In the genomic region with DNA sequence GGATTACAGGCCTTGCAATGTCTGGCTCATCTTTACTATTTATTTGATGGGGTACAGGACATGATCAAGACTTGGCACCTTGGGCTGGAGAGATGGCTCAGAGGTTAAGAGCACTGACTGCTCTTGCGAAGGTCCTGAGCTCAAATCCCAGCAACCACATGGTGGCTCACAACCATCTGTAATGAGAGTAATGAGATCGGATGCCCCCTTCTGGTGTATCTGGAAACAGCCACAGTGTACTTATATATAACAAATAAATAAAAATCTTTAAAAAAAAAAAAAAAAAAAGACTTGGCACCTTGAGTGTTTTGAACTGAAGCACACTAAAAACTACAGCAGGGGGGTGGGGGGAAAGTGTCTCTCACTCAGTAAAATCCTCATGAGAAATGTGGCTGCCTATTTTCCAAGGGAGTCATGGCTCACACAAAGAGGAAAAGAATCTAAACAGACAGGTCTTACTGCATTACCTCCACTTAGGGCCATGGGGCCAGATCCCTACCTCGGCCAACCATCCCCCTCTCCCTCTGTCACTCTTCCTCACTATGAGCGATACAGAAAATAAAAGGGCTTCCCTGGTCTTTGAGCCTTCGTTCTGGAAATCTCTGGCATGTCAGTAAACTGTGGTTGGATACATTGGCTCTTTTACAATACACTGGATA, we compare ENCODE assay signal across 12 mouse cellular contexts. TPM values are rescaled to one million over a fixed set of nuclear protein-coding genes. Genes with fewer than 3 reads are reported as not detected.
DNase-seq lines count a peak whose midpoint lies in the region; ATAC-seq and TF ChIP-seq lines count a peak whose summit lies in the region.
"Had no signal": no experiment of that assay in that cellular context is flagged by ENCODE, and none has a peak within 500 bp of the region (broad histone marks: within the 10 kb centered on the region; RNA-seq: fewer than 3 reads in every experiment).

No protein-coding gene starts in this region.

- WGBS in forebrain, embryonic 14.5 days: 44% methylated on average over 5 of the region's 5 CpGs
- WGBS in forebrain, embryonic 15.5 days: 43% methylated on average over 5 of the region's 5 CpGs
- WGBS in lung, embryonic 15.5 days: 19% methylated on average over 5 of the region's 5 CpGs
- 41% methylated on average over 5 of the region's 5 CpGs for WGBS in embryonic facial prominence, embryonic 14.5 days
- WGBS in liver, postnatal 0 days (ENCODE audit: insufficient replicate concordance): 28% methylated on average over 5 of the region's 5 CpGs
- WGBS in forebrain, embryonic 12.5 days: 45% methylated on average over 5 of the region's 5 CpGs

- DNase-seq in forebrain, embryonic 14.5 days (ENCODE audit: low spot score): peak; percentile 38
- no peak for DNase-seq in lung, postnatal 4 days
- DNase-seq in embryonic facial prominence, embryonic 14.5 days (ENCODE audit: low spot score): peak; percentile 55
- no peak for DNase-seq in liver, postnatal 0 days
- DNase-seq in frontal cortex, postnatal 36 days (ENCODE audit: low spot score in 2 of 2): no peak
- DNase-seq: adrenal gland, postnatal 14 days; cerebellum, postnatal 25 days; kidney, adult 2 months; thymus, adult 18-20 months had no signal

- no peak overlapping the region for H3K27ac ChIP-seq in forebrain, embryonic 14.5 days (ENCODE audit: low read depth, low read length)
- H3K27ac ChIP-seq in forebrain, embryonic 15.5 days (replicated peaks): no peak overlapping the region
- no peak overlapping the region for H3K27ac ChIP-seq in lung, embryonic 15.5 days
- no peak overlapping the region for H3K27ac ChIP-seq in embryonic facial prominence, embryonic 14.5 days (replicated peaks; ENCODE audit: low read depth, low read length)
- no peak overlapping the region for H3K27ac ChIP-seq in liver, postnatal 0 days (ENCODE audit: low read depth)
- no peak overlapping the region for H3K27ac ChIP-seq in forebrain, embryonic 12.5 days

- H3K4me2 ChIP-seq in forebrain, embryonic 14.5 days (ENCODE audit: low read length): no peak overlapping the region
- H3K4me2 ChIP-seq in forebrain, embryonic 15.5 days (replicated peaks): no peak overlapping the region
- H3K4me2 ChIP-seq in lung, embryonic 15.5 days: no peak overlapping the region
- H3K4me2 ChIP-seq in embryonic facial prominence, embryonic 14.5 days (ENCODE audit: low read depth, low read length): no peak overlapping the region
- peak overlapping the region; percentile 63 for H3K4me2 ChIP-seq in liver, postnatal 0 days (ENCODE audit: low read depth, low read length)
- no peak overlapping the region for H3K4me2 ChIP-seq in forebrain, embryonic 12.5 days

- peak; percentile 28; the same call in 1 of the 2 replicates for TF ChIP-seq CTCF in liver, postnatal 0 days (IDR thresholded peaks at IDR 0.05; ENCODE audit: low read depth)

- H3K4me3 ChIP-seq in forebrain, embryonic 14.5 days (ENCODE audit: low read depth, low read length): no peak overlapping the region
- H3K4me3 ChIP-seq in forebrain, embryonic 15.5 days: no peak overlapping the region
- H3K4me3 ChIP-seq in lung, embryonic 15.5 days: no peak overlapping the region
- H3K4me3 ChIP-seq in embryonic facial prominence, embryonic 14.5 days (ENCODE audit: low read depth, low read length): no peak overlapping the region
- H3K4me3 ChIP-seq in liver, postnatal 0 days (ENCODE audit: low read depth, low read length): no peak overlapping the region
- no peak overlapping the region for H3K4me3 ChIP-seq in forebrain, embryonic 12.5 days (replicated peaks)

- no peak overlapping the region for H3K9ac ChIP-seq in forebrain, embryonic 14.5 days (ENCODE audit: low read length)
- no peak overlapping the region for H3K9ac ChIP-seq in forebrain, embryonic 15.5 days (replicated peaks)
- H3K9ac ChIP-seq in lung, embryonic 15.5 days: no peak overlapping the region
- H3K9ac ChIP-seq in embryonic facial prominence, embryonic 14.5 days (ENCODE audit: low read depth, low read length): no peak overlapping the region
- H3K9ac ChIP-seq in liver, postnatal 0 days (replicated peaks): no peak overlapping the region
- H3K9ac ChIP-seq in forebrain, embryonic 12.5 days: no peak overlapping the region

- H3K9me3 ChIP-seq in forebrain, embryonic 14.5 days (replicated peaks; ENCODE audit: control insufficient read depth, low read length): no peaks in the 10 kb centered on the region
- H3K9me3 ChIP-seq in forebrain, embryonic 15.5 days: no peaks in the 10 kb centered on the region
- no peaks in the 10 kb centered on the region for H3K9me3 ChIP-seq in lung, embryonic 15.5 days
- no peaks in the 10 kb centered on the region for H3K9me3 ChIP-seq in embryonic facial prominence, embryonic 14.5 days (ENCODE audit: control insufficient read depth, low read length)
- H3K9me3 ChIP-seq in liver, postnatal 0 days (ENCODE audit: low read length): no peaks in the 10 kb centered on the region
- no peaks in the 10 kb centered on the region for H3K9me3 ChIP-seq in forebrain, embryonic 12.5 days

- peaks cover 3% of the 10 kb centered on the region; the same call in 1 of the 2 replicates for H3K4me1 ChIP-seq in forebrain, embryonic 14.5 days (ENCODE audit: control insufficient read depth, insufficient read depth, low read length)
- H3K4me1 ChIP-seq in forebrain, embryonic 15.5 days: no peaks in the 10 kb centered on the region
- no peaks in the 10 kb centered on the region; the same call in 1 of the 2 replicates for H3K4me1 ChIP-seq in lung, embryonic 15.5 days
- no peaks in the 10 kb centered on the region for H3K4me1 ChIP-seq in embryonic facial prominence, embryonic 14.5 days (ENCODE audit: control insufficient read depth, insufficient read depth, low read length)
- peaks cover 10% of the 10 kb centered on the region for H3K4me1 ChIP-seq in liver, postnatal 0 days (ENCODE audit: insufficient read depth)
- H3K4me1 ChIP-seq in forebrain, embryonic 12.5 days: peaks cover 6% of the 10 kb centered on the region

- no peaks in the 10 kb centered on the region for H3K27me3 ChIP-seq in forebrain, embryonic 14.5 days (replicated peaks; ENCODE audit: control insufficient read depth, insufficient read depth, low read length)
- H3K27me3 ChIP-seq in forebrain, embryonic 15.5 days: no peaks in the 10 kb centered on the region
- no peaks in the 10 kb centered on the region for H3K27me3 ChIP-seq in lung, embryonic 15.5 days
- no peaks in the 10 kb centered on the region for H3K27me3 ChIP-seq in embryonic facial prominence, embryonic 14.5 days (replicated peaks; ENCODE audit: control insufficient read depth, insufficient read depth, low read length)
- no peaks in the 10 kb centered on the region for H3K27me3 ChIP-seq in liver, postnatal 0 days (ENCODE audit: insufficient read depth, low read length)
- H3K27me3 ChIP-seq in forebrain, embryonic 12.5 days: peaks cover 19% of the 10 kb centered on the region

- H3K36me3 ChIP-seq in forebrain, embryonic 14.5 days (ENCODE audit: control insufficient read depth, insufficient read depth, low read length): no peaks in the 10 kb centered on the region
- H3K36me3 ChIP-seq in forebrain, embryonic 15.5 days: no peaks in the 10 kb centered on the region
- H3K36me3 ChIP-seq in lung, embryonic 15.5 days: no peaks in the 10 kb centered on the region
- H3K36me3 ChIP-seq in embryonic facial prominence, embryonic 14.5 days (ENCODE audit: control insufficient read depth, insufficient read depth, low read length): no peaks in the 10 kb centered on the region
- no peaks in the 10 kb centered on the region for H3K36me3 ChIP-seq in liver, postnatal 0 days (replicated peaks; ENCODE audit: insufficient read depth, low read length)
- no peaks in the 10 kb centered on the region for H3K36me3 ChIP-seq in forebrain, embryonic 12.5 days (replicated peaks)

- ATAC-seq in forebrain, embryonic 14.5 days: no peak
- ATAC-seq in forebrain, embryonic 15.5 days (replicated peaks): no peak
- peak; percentile 42; the same call in 1 of the 2 replicates for ATAC-seq in lung, embryonic 15.5 days (ENCODE audit: borderline replicate concordance, extremely low read depth, low FRiP score, low TSS enrichment)
- peak; percentile 86 for ATAC-seq in embryonic facial prominence, embryonic 14.5 days (ENCODE audit: low read depth)
- ATAC-seq in liver, postnatal 0 days: no peak
- ATAC-seq in forebrain, embryonic 12.5 days (ENCODE audit: low FRiP score): no peak

- TF ChIP-seq EP300 in liver, postnatal 0 days (IDR thresholded peaks at IDR 0.05; ENCODE audit: low read depth): no peak

RNA-seq across cellular contexts. Expression of gene Ank2, which starts 41.3 kb away (rescaled TPM):
- 61.8 and 116 TPM in 2 replicates for polyA plus RNA-seq in forebrain, embryonic 14.5 days (2014; fragmentation: Nextera tagmentation; extraction: Ambion mirVana)
- 158 and 159 TPM in 2 replicates for polyA plus RNA-seq in forebrain, embryonic 15.5 days (2015; fragmentation: Nextera tagmentation; extraction: Ambion mirVana)
- polyA plus RNA-seq in lung, embryonic 15.5 days (2015; fragmentation: Nextera tagmentation; extraction: Ambion mirVana): 11.5 and 13.4 TPM in 2 replicates
- polyA plus RNA-seq in embryonic facial prominence, embryonic 14.5 days (2014; fragmentation: Nextera tagmentation; extraction: Ambion mirVana): 48.3 and 52.2 TPM in 2 replicates
- polyA plus RNA-seq in liver, postnatal 0 days (2015; fragmentation: Nextera tagmentation; extraction: Ambion mirVana): 4.7 and 5.1 TPM in 2 replicates
- polyA plus RNA-seq in forebrain, embryonic 12.5 days (2016; fragmentation: Nextera tagmentation; extraction: Ambion mirVana): 118 and 121 TPM in 2 replicates

Comparison
In these comparisons a context has a peak if more than half of its experiments do, and no peak if none do; other contexts are left out.
1. ATAC-seq: peak in lung, embryonic 15.5 days (single experiment) and embryonic facial prominence, embryonic 14.5 days (single experiment); none in forebrain, embryonic 14.5 days (single experiment), forebrain, embryonic 15.5 days (single experiment), liver, postnatal 0 days (single experiment) and forebrain, embryonic 12.5 days (single experiment).
2. DNase-seq: peak in forebrain, embryonic 14.5 days (single experiment) and embryonic facial prominence, embryonic 14.5 days (single experiment); none in lung, postnatal 4 days (0 of 2), liver, postnatal 0 days (single experiment) and frontal cortex, postnatal 36 days (0 of 2).